Mouse (Mus musculus): ENCODE data around the gene Eif2ak3.

GRCm38 (mm10) chr6:70864285-70864684 lies 20.0 kb downstream of the Eif2ak3 start:
- TF ChIP-seq CTCF (IDR thresholded peaks at IDR 0.05; ENCODE audit: low read depth, low read length): no peak
- no peak for TF ChIP-seq POLR2A (IDR thresholded peaks at IDR 0.05; ENCODE audit: borderline replicate concordance, low read depth, low read length)

Data from bone marrow macrophage, adult 2 months (primary cell).